Mouse (Mus musculus): Measurements from ENCODE around the gene Cacna2d3. TPM values are rescaled to one million over a fixed set of nuclear protein-coding genes. Genes with fewer than 3 reads are reported as not detected.

Gene Cacna2d3
- polyA plus RNA-seq, 1 experiment from 2014 or later: 16.2 TPM

GRCm38 (mm10) chr14:29722386-29723221 is 940 bp upstream of the Cacna2d3 start:
- Histone ChIP-seq H3K4me1 (ENCODE audit: control insufficient read depth, insufficient read depth, low read length) (peaks cover 7% of the 10 kb centered on the region), H3K27ac (ENCODE audit: low read depth, low read length) (peak overlapping the region; percentile 79), H3K36me3 (ENCODE audit: control insufficient read depth, insufficient read depth, low read length) (no peaks in the 10 kb centered on the region), H3K9ac (ENCODE audit: low read length) (peak overlapping the region; percentile 79), H3K9me3 (ENCODE audit: control insufficient read depth, low read length) (no peaks in the 10 kb centered on the region), H3K4me3 (ENCODE audit: low read depth, low read length) (peak overlapping the region; percentile 50), H3K27me3 (ENCODE audit: control insufficient read depth, insufficient read depth, low read length) (peaks cover 25% of the 10 kb centered on the region), H3K4me2 (peak overlapping the region; percentile 97)
- ATAC-seq (ENCODE audit: low FRiP score): peak; percentile 78
- DNase-seq (ENCODE audit: low spot score, missing footprints): peak; percentile 97
- under 1% methylated on average over 70 of the region's 76 CpGs for WGBS

GRCm38 (mm10) chr14:29721131-29721487 is 555 bp downstream of the Cacna2d3 start:
- ATAC-seq (ENCODE audit: low FRiP score) (no peak), DNase-seq (ENCODE audit: low spot score, missing footprints) (peak; percentile 94)
- Histone ChIP-seq H3K9me3 (ENCODE audit: control insufficient read depth, low read length) (no peaks in the 10 kb centered on the region), H3K4me3 (ENCODE audit: low read depth, low read length) (peak overlapping the region; percentile 50), H3K36me3 (ENCODE audit: control insufficient read depth, insufficient read depth, low read length) (no peaks in the 10 kb centered on the region), H3K27ac (ENCODE audit: low read depth, low read length) (peak overlapping the region; percentile 79; the same call in 1 of the 2 replicates), H3K4me2 (peak overlapping the region; percentile 97), H3K27me3 (ENCODE audit: control insufficient read depth, insufficient read depth, low read length) (peaks cover 25% of the 10 kb centered on the region), H3K4me1 (ENCODE audit: control insufficient read depth, insufficient read depth, low read length) (peaks cover 7% of the 10 kb centered on the region), H3K9ac (ENCODE audit: low read length) (peak overlapping the region; percentile 79)
- WGBS: 0% methylated on average over 11 of the region's 11 CpGs

DNA sequence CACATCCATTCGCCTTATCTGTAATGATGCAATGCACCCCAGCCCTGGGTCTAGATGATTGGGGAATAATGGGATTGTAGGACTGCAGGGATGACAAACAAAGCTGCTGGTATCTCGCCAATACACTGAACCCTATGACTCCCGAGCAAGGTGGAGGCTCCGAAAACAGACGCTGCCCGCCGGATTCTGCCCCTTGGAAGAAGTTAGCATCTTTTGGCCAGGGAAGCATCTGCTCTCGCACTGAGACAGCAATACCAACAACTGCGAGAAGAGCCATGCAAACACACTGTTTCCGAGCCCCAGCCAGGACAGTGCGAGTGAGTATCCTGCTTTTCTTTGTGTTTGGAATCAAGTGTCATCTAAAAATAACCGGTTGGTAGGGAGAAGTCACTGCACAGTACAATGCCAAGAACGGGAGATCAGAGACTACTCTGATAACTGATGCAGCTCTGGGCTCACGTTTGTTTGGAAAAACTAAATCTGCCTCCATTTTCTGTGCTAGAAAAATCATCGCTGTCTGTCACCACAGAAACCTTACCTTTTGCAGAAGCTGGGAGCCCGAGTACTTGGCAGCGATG is 1.2 kb downstream of the Cacna2d3 start:
- 1% methylated on average over 17 of the region's 17 CpGs for WGBS
- Histone ChIP-seq H3K27ac (ENCODE audit: low read depth, low read length) (no peak overlapping the region), H3K4me3 (ENCODE audit: low read depth, low read length) (peak overlapping the region; percentile 50), H3K27me3 (ENCODE audit: control insufficient read depth, insufficient read depth, low read length) (peaks cover 25% of the 10 kb centered on the region), H3K4me2 (peak overlapping the region; percentile 97), H3K4me1 (ENCODE audit: control insufficient read depth, insufficient read depth, low read length) (peaks cover 7% of the 10 kb centered on the region), H3K9me3 (ENCODE audit: control insufficient read depth, low read length) (no peaks in the 10 kb centered on the region), H3K9ac (ENCODE audit: low read length) (peak overlapping the region; percentile 79; the same call in 1 of the 2 replicates), H3K36me3 (ENCODE audit: control insufficient read depth, insufficient read depth, low read length) (no peaks in the 10 kb centered on the region)
- DNase-seq (ENCODE audit: low spot score, missing footprints): peak; percentile 94
- no peak for ATAC-seq (ENCODE audit: low FRiP score)

GRCm38 (mm10) chr14:29712621-29713020 is 9.0 kb downstream of the Cacna2d3 start:
- 75% methylated on average over 3 of the region's 3 CpGs for whole genome bisulfite sequencing
- ATAC-seq (ENCODE audit: low FRiP score): no peak
- Histone ChIP-seq H3K9me3 (ENCODE audit: control insufficient read depth, low read length) (no peaks in the 10 kb centered on the region), H3K4me2 (no peak overlapping the region), H3K9ac (ENCODE audit: low read length) (no peak overlapping the region), H3K4me3 (ENCODE audit: low read depth, low read length) (no peak overlapping the region), H3K36me3 (ENCODE audit: control insufficient read depth, insufficient read depth, low read length) (no peaks in the 10 kb centered on the region), H3K27me3 (ENCODE audit: control insufficient read depth, insufficient read depth, low read length) (no peaks in the 10 kb centered on the region), H3K27ac (ENCODE audit: low read depth, low read length) (no peak overlapping the region), H3K4me1 (ENCODE audit: control insufficient read depth, insufficient read depth, low read length) (no peaks in the 10 kb centered on the region)
- no peak for DNase-seq (ENCODE audit: low spot score, missing footprints)

- no peak overlapping the region for H3K4me2 ChIP-seq
- H3K9me3 ChIP-seq (ENCODE audit: control insufficient read depth, low read length): no peaks in the 10 kb centered on the region
- ATAC-seq (ENCODE audit: low FRiP score): no peak
- H3K27ac ChIP-seq (ENCODE audit: low read depth, low read length): no peak overlapping the region
- WGBS: 57% methylated on average over 18 of the region's 18 CpGs
- H3K27me3 ChIP-seq (ENCODE audit: control insufficient read depth, insufficient read depth, low read length): no peaks in the 10 kb centered on the region
- no peak overlapping the region; the same call in 1 of the 2 replicates for H3K9ac ChIP-seq (ENCODE audit: low read length)
- no peaks in the 10 kb centered on the region for H3K36me3 ChIP-seq (ENCODE audit: control insufficient read depth, insufficient read depth, low read length)
- no peak overlapping the region for H3K4me3 ChIP-seq (ENCODE audit: low read depth, low read length)
- H3K4me1 ChIP-seq (ENCODE audit: control insufficient read depth, insufficient read depth, low read length): no peaks in the 10 kb centered on the region
- no peak for DNase-seq (ENCODE audit: low spot score, missing footprints)
Observed at GRCm38 (mm10) chr14:29707561-29708335, 13.9 kb downstream of the Cacna2d3 start.

GRCm38 (mm10) chr14:29702762-29703161 is 18.9 kb downstream of the Cacna2d3 start:
- no peak for ATAC-seq (ENCODE audit: low FRiP score)

GRCm38 (mm10) chr14:29696131-29696530 is 25.5 kb downstream of the Cacna2d3 start:
- Histone ChIP-seq H3K27me3 (ENCODE audit: control insufficient read depth, insufficient read depth, low read length) (no peaks in the 10 kb centered on the region), H3K4me1 (ENCODE audit: control insufficient read depth, insufficient read depth, low read length) (no peaks in the 10 kb centered on the region), H3K4me3 (ENCODE audit: low read depth, low read length) (no peak overlapping the region), H3K36me3 (ENCODE audit: control insufficient read depth, insufficient read depth, low read length) (no peaks in the 10 kb centered on the region), H3K9ac (ENCODE audit: low read length) (no peak overlapping the region), H3K27ac (ENCODE audit: low read depth, low read length) (no peak overlapping the region), H3K9me3 (ENCODE audit: control insufficient read depth, low read length) (no peaks in the 10 kb centered on the region), H3K4me2 (no peak overlapping the region)
- ATAC-seq (ENCODE audit: low FRiP score): peak; percentile 70; the same call in 1 of the 2 replicates
- DNase-seq (ENCODE audit: low spot score, missing footprints): no peak
- 5% methylated on average over 3 of the region's 3 CpGs for WGBS

More at GRCm38 (mm10) chr14:29702762-29703161, 18.9 kb downstream of the Cacna2d3 start:
- Histone ChIP-seq H3K4me2 (no peak overlapping the region), H3K9ac (ENCODE audit: low read length) (no peak overlapping the region), H3K4me1 (ENCODE audit: control insufficient read depth, insufficient read depth, low read length) (no peaks in the 10 kb centered on the region), H3K4me3 (ENCODE audit: low read depth, low read length) (no peak overlapping the region), H3K36me3 (ENCODE audit: control insufficient read depth, insufficient read depth, low read length) (no peaks in the 10 kb centered on the region), H3K27me3 (ENCODE audit: control insufficient read depth, insufficient read depth, low read length) (no peaks in the 10 kb centered on the region), H3K9me3 (ENCODE audit: control insufficient read depth, low read length) (no peaks in the 10 kb centered on the region), H3K27ac (ENCODE audit: low read depth, low read length) (no peak overlapping the region)
- WGBS: 81% methylated on average over 5 of the region's 5 CpGs
- DNase-seq (ENCODE audit: low spot score, missing footprints): no peak

DNA sequence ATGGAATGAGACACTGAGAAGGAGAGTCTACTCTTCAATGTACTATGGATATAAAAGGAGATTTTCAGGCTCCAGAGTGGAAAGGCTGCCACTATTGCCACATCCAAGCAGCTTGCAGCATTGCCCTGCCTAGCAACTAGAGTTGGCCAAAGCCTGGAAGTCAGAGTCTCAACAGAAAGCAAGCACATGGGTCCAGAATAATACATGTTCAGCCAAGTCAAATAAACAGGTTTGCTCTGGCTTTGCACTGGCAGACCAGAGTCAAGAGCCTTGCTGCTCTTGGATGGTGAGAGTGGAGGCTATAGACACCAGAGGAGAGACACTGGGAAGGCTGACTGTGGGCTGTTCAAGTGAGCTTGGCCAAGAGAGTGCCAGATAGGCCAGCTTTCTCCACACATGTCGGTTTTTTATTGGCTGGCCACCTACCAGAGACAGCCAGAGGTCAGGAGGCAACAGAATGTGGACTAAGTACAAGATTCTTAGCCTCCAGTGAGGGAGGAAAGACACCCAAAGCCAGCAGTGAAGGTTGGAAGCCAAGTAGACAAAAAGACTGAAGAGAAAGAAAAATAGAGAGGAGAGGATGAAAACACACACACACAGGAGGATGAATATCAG is 49.1 kb downstream of the Cacna2d3 start:
- 56% methylated on average over 1 of the region's 1 CpGs for WGBS
- Histone ChIP-seq H3K4me2 (no peak overlapping the region), H3K27ac (ENCODE audit: low read depth, low read length) (no peak overlapping the region), H3K27me3 (ENCODE audit: control insufficient read depth, insufficient read depth, low read length) (no peaks in the 10 kb centered on the region), H3K9ac (ENCODE audit: low read length) (no peak overlapping the region), H3K36me3 (ENCODE audit: control insufficient read depth, insufficient read depth, low read length) (no peaks in the 10 kb centered on the region), H3K4me1 (ENCODE audit: control insufficient read depth, insufficient read depth, low read length) (no peaks in the 10 kb centered on the region), H3K9me3 (ENCODE audit: control insufficient read depth, low read length) (no peaks in the 10 kb centered on the region), H3K4me3 (ENCODE audit: low read depth, low read length) (no peak overlapping the region)
- no peak for DNase-seq (ENCODE audit: low spot score, missing footprints)
- ATAC-seq (ENCODE audit: low FRiP score): no peak
